Mouse (Mus musculus) CH12.LX (cell line): ENCODE results near the gene Dcps. TPM values are rescaled to one million over a fixed set of nuclear protein-coding genes. Genes with fewer than 3 reads are reported as not detected.

Experiments
- DNase-seq: peaks from one replicate; pipeline ENCODE4 v3.0.0-alpha.2; 2013; ENCODE audit errors: extremely low read depth
- H3K27ac ChIP-seq: 2 replicates; pipeline ENCODE4 v1.5.1; 2012; ENCODE audit warnings: low read depth, mild to moderate bottlenecking, control low read depth, moderate library complexity; ENCODE audit not compliant: insufficient read depth
- H3K27me3 ChIP-seq: replicated peaks from 2 replicates; pipeline ENCODE3; 2012; ENCODE audit warnings: inconsistent platforms
- H3K36me3 ChIP-seq, 2 experiments: replicated peaks in 1 of 2; 2 replicates each; pipeline versions ENCODE3 to v1.6.1; 2012; ENCODE audit warnings: inconsistent platforms in 1 of 2, low read length in 1 of 2, mild to moderate bottlenecking in 1 of 2, mixed read lengths in 1 of 2, moderate library complexity in 1 of 2; ENCODE audit not compliant: control insufficient read depth in 1 of 2, insufficient read depth in 1 of 2
- H3K4me1 ChIP-seq, 2 experiments: 2 replicates each; pipeline ENCODE4 v1.6.1; 2012; ENCODE audit warnings: inconsistent platforms in 1 of 2, moderate library complexity in 1 of 2; ENCODE audit not compliant: insufficient read depth in 2 of 2, control insufficient read depth in 1 of 2
- H3K4me2 ChIP-seq: 2 replicates; pipeline ENCODE4 v1.6.1; 2012; ENCODE audit warnings: low read depth, mild to moderate bottlenecking, control low read depth; ENCODE audit not compliant: poor library complexity, insufficient read depth, severe bottlenecking
- H3K4me3 ChIP-seq, 3 experiments: fragments of 150-350 bp in 1 of 3; sonication (generic) in 1 of 3; replicated peaks in 1 of 3; 2 replicates each; pipeline versions ENCODE3 to v1.5.1; 2011 to 2012; ENCODE audit warnings: low read depth in 2 of 3, low read length in 2 of 3, mild to moderate bottlenecking in 2 of 3, moderate library complexity in 2 of 3, control low read depth in 1 of 3, improper control_type of control experiment in 1 of 3, inconsistent platforms in 1 of 3, mixed read lengths in 1 of 3; ENCODE audit not compliant: poor library complexity in 1 of 3
- H3K79me2 ChIP-seq: replicated peaks from 2 replicates; pipeline ENCODE4 v1.6.1; 2012; ENCODE audit warnings: mild to moderate bottlenecking, moderate library complexity; ENCODE audit not compliant: control insufficient read depth, poor library complexity, insufficient read depth, severe bottlenecking; ENCODE audit errors: extremely low read depth
- H3K9ac ChIP-seq: 2 replicates; pipeline ENCODE4 v1.6.1; 2012; ENCODE audit warnings: low read depth, mild to moderate bottlenecking, control low read depth, moderate library complexity; ENCODE audit not compliant: insufficient read depth
- H3K9me3 ChIP-seq: replicated peaks from 2 replicates; pipeline ENCODE3; 2012; ENCODE audit warnings: low read length, inconsistent platforms, mixed read lengths
- BHLHE40 ChIP-seq: IDR thresholded peaks from 2 replicates; pipeline ENCODE4 v1.6.1; 2011; ENCODE audit warnings: mild to moderate bottlenecking, low read depth, low read length, improper control_type of control experiment
- CTCF ChIP-seq, 2 experiments: IDR thresholded peaks in 1 of 2; conservative IDR thresholded peaks in 1 of 2; 2 replicates each; pipeline ENCODE4 v1.5.1; 2011 to 2012; ENCODE audit warnings: low read depth in 2 of 2, low read length in 2 of 2, improper control_type of control experiment in 1 of 2, inconsistent platforms in 1 of 2, mild to moderate bottlenecking in 1 of 2, moderate library complexity in 1 of 2
- E2F4 ChIP-seq: IDR thresholded peaks from 2 replicates; pipeline ENCODE4 v1.6.1; 2011; ENCODE audit warnings: low read depth, low read length, improper control_type of control experiment; ENCODE audit not compliant: insufficient replicate concordance
- ETS1 ChIP-seq: conservative IDR thresholded peaks from 2 replicates; pipeline ENCODE4 v1.6.1; 2012; ENCODE audit warnings: low read depth, mild to moderate bottlenecking, inconsistent platforms, low read length, improper control_type of control experiment, moderate library complexity
- GABPA ChIP-seq: IDR thresholded peaks from 2 replicates; pipeline ENCODE4 v1.6.1; 2012; ENCODE audit warnings: low read depth, low read length, improper control_type of control experiment, inconsistent platforms; ENCODE audit not compliant: insufficient replicate concordance
- HCFC1 ChIP-seq: IDR thresholded peaks from 2 replicates; pipeline ENCODE4 v1.6.1; 2012; ENCODE audit warnings: low read depth, mild to moderate bottlenecking, inconsistent platforms, low read length, improper control_type of control experiment
- IRF4 ChIP-seq: IDR thresholded peaks from 2 replicates; pipeline ENCODE4 v1.6.1; 2014; ENCODE audit warnings: low read depth, mild to moderate bottlenecking, inconsistent platforms, low read length, improper control_type of control experiment
- JUND ChIP-seq: conservative IDR thresholded peaks from 2 replicates; pipeline ENCODE4 v1.6.1; 2011; ENCODE audit warnings: low read depth, low read length, improper control_type of control experiment
- KAT2A ChIP-seq: IDR thresholded peaks from 2 replicates; pipeline ENCODE4 v1.6.1; 2012; ENCODE audit warnings: low read length, improper control_type of control experiment, inconsistent platforms; ENCODE audit not compliant: insufficient replicate concordance
- MAX ChIP-seq: IDR thresholded peaks from 2 replicates; pipeline ENCODE4 v1.6.1; 2011; ENCODE audit warnings: low read length, improper control_type of control experiment
- MEF2A ChIP-seq: IDR thresholded peaks from 2 replicates; pipeline ENCODE4 v1.6.1; 2014; ENCODE audit warnings: low read depth, mild to moderate bottlenecking, inconsistent platforms, low read length, improper control_type of control experiment, borderline replicate concordance
- MXI1 ChIP-seq: IDR thresholded peaks from 2 replicates; pipeline ENCODE4 v1.6.1; 2011; ENCODE audit warnings: mild to moderate bottlenecking, low read depth, low read length, improper control_type of control experiment
- MYC ChIP-seq: IDR thresholded peaks from 2 replicates; pipeline ENCODE4 v1.6.1; 2011; ENCODE audit warnings: low read depth, mild to moderate bottlenecking, improper control_type of control experiment, low read length
- PAX5 ChIP-seq: IDR thresholded peaks from 2 replicates; pipeline ENCODE4 v1.6.1; 2012; ENCODE audit warnings: low read length, inconsistent platforms, mixed read lengths
- POLR2A ChIP-seq: IDR thresholded peaks from 2 replicates; pipeline ENCODE4 v1.6.1; 2011; ENCODE audit warnings: low read depth, mild to moderate bottlenecking, improper control_type of control experiment, low read length
- RAD21 ChIP-seq: IDR thresholded peaks from 2 replicates; pipeline ENCODE4 v1.6.1; 2011; ENCODE audit warnings: low read depth, mild to moderate bottlenecking, low read length, improper control_type of control experiment, moderate library complexity
- SIN3A ChIP-seq: IDR thresholded peaks from 2 replicates; pipeline ENCODE4 v1.6.1; 2012; ENCODE audit warnings: low read length, improper control_type of control experiment, inconsistent platforms
- ZC3H11A ChIP-seq: IDR thresholded peaks from 2 replicates; pipeline ENCODE4 v1.6.1; 2012; ENCODE audit warnings: low read depth, mild to moderate bottlenecking, inconsistent platforms, low read length, improper control_type of control experiment
- ZMIZ1 ChIP-seq: IDR thresholded peaks from 2 replicates; pipeline ENCODE4 v1.6.1; 2012; ENCODE audit warnings: low read depth, mild to moderate bottlenecking, inconsistent platforms, low read length, improper control_type of control experiment
- dilution Hi-C: fragments of 300-500 bp; cut with MboI; formaldehyde crosslinking; loops from 2 replicates; pipeline ENCODE4 v1.14.3; 2020; ENCODE audit warnings: low sequenced_read_pairs; ENCODE audit not compliant: extremely low pct_unique_long_range_greater_than_20kb, extremely low pct_ligation_motif_present
- in situ Hi-C: fragments of 300-500 bp; cut with MboI; formaldehyde crosslinking; loops from 3 replicates; pipeline ENCODE4 v1.14.3; 2019; ENCODE audit warnings: low sequenced_read_pairs, low pct_ligation_motif_present, low pct_unique_long_range_greater_than_20kb, mixed read lengths
- polyA plus RNA-seq: library from polyadenylated mRNA; unstranded; fragments of >175 nt; gene quantifications from 2 replicates; pipeline ENCODE4 v1.2.1, GENCODE M21; 2012; ENCODE audit warnings: low read depth; ENCODE audit not compliant: insufficient read length
- total RNA-seq, 2 experiments: library from RNA; depleted of rRNA; stranded (reverse); fragments of 300-350 nt in 1 of 2; fragments of >200 nt in 1 of 2; gene quantifications; 2 replicates each; pipeline ENCODE4 v1.2.3; 2012 to 2014

The Dcps gene
- total and polyA plus RNA-seq, 3 experiments = 64.3 to 113 (median 94.3) TPM

GRCm38 (mm10) chr9:35197625-35198024, 21.8 kb upstream of the Dcps start:
- H3K9me3 ChIP-seq = no peaks in the 10 kb centered on the region
- peak overlapping the region in 1 of 3 experiments; percentile 86 for H3K4me3 ChIP-seq
- in situ Hi-C loops = no loop called here
- no peak for DNase-seq
- TF ChIP-seq RAD21 = no peak
- TF ChIP-seq ETS1 = no peak
- TF ChIP-seq ZMIZ1 = no peak
- no peak for TF ChIP-seq CTCF (conservative IDR thresholded peaks at IDR 0.05 in 1 of 2, IDR thresholded peaks at IDR 0.05 in 1 of 2; ENCODE audit: low read depth in 2 of 2, low read length in 2 of 2)
- TF ChIP-seq POLR2A = no peak
- no peak for TF ChIP-seq ZC3H11A
- TF ChIP-seq MEF2A = no peak
- TF ChIP-seq IRF4 = no peak
- TF ChIP-seq PAX5 = no peak
- no peak for TF ChIP-seq GABPA
- no peak for TF ChIP-seq MXI1
- TF ChIP-seq MAX = no peak
- TF ChIP-seq JUND = no peak
- TF ChIP-seq, all 38 proteins: peak for 0
- 0 out of 2 replicates have a peak overlapping the region, but pooled peaks have one; percentile 83 for H3K9ac ChIP-seq
- peak overlapping the region; percentile 35 for H3K4me2 ChIP-seq
- H3K4me1 ChIP-seq = peaks cover 0 to 35% of the 10 kb centered on the region in 2 experiments; a peak in 2 of 4 replicates
- no peaks in the 10 kb centered on the region for H3K27me3 ChIP-seq
- H3K79me2 ChIP-seq = peaks cover 22% of the 10 kb centered on the region
- peaks cover 6 to 31% of the 10 kb centered on the region in 2 experiments for H3K36me3 ChIP-seq
- dilution Hi-C loops = no loop called here
- H3K27ac ChIP-seq = no peak overlapping the region

- Histone ChIP-seq H3K79me2 (peaks cover 22% of the 10 kb centered on the region), H3K4me2 (no peak overlapping the region), H3K27me3 (no peaks in the 10 kb centered on the region), H3K27ac (no peak overlapping the region), H3K9me3 (no peaks in the 10 kb centered on the region), H3K4me1 (peaks cover 0 to 21% of the 10 kb centered on the region in 2 experiments; a peak in 2 of 4 replicates), H3K9ac (no peak overlapping the region), H3K36me3 (peaks cover 27 to 63% of the 10 kb centered on the region in 2 experiments), H3K4me3 (no peak overlapping the region)
- no peak for DNase-seq
- dilution Hi-C loops = no loop called here
- in situ Hi-C loops = no loop called here
- TF ChIP-seq SIN3A = no peak
- no peak for TF ChIP-seq HCFC1
- no peak for TF ChIP-seq KAT2A
- TF ChIP-seq MYC = no peak
- no peak for TF ChIP-seq E2F4
- no peak for TF ChIP-seq BHLHE40
These were observed 18.2 kb upstream of the Dcps start for GRCm38 (mm10) chr9:35194048-35194447.
